Mouse (Mus musculus) myocyte (in vitro differentiated cells): ENCODE measurements around the gene Icos.

Experiments
- E2F4 ChIP-seq: IDR thresholded peaks from one replicate; pipeline ENCODE4 v1.6.1; 2011; ENCODE audit warnings: mild to moderate bottlenecking, control low read depth, moderate library complexity; ENCODE audit not compliant: insufficient read depth
- MAX ChIP-seq: IDR thresholded peaks from one replicate; pipeline ENCODE4 v1.6.1; 2011; ENCODE audit warnings: low read depth, mild to moderate bottlenecking, control low read depth
- POLR2A ChIP-seq: IDR thresholded peaks from one replicate; pipeline ENCODE4 v1.6.1; 2011; ENCODE audit warnings: low read depth, mild to moderate bottlenecking, control low read depth, moderate library complexity; ENCODE audit not compliant: insufficient read length
- SRF ChIP-seq: IDR thresholded peaks from one replicate; pipeline ENCODE4 v1.6.1; 2011; ENCODE audit warnings: low read depth; ENCODE audit not compliant: control insufficient read depth, insufficient read length
- USF1 ChIP-seq: IDR thresholded peaks from one replicate; pipeline ENCODE4 v1.6.1; 2011; ENCODE audit warnings: low read depth, mild to moderate bottlenecking, control low read depth, moderate library complexity

DNA sequence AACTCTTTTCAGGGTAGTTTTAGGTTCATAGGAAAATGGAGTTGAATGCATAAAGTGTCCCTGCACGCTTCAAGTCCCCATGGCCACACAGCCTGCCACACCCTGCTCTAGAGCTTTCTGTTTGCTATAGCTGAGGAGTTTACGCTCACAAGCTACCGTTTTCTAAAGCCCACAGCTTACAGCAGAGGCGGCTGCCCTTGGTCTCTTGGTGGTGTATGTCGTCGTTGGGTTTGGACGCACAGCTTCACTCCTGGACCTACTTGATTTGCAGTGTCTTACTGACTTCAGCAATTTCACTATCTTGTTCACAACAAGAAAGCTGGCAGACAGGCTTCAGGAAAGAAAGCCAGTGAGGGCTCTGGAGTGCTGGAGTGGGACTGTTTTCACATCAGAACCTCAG is 24.8 kb upstream of the Icos start:
- no peak for TF ChIP-seq POLR2A
- TF ChIP-seq MAX = no peak
- no peak for TF ChIP-seq SRF
- TF ChIP-seq E2F4 = no peak
- TF ChIP-seq USF1 = no peak
